Mouse (Mus musculus) midbrain, embryonic 15.5 days (tissue): Measurements from ENCODE around the gene Zfp65. TPM values are rescaled to one million over a fixed set of nuclear protein-coding genes. Genes with fewer than 3 reads are reported as not detected.
"Not testable (repeated sequence)": the region's sequence is repeated elsewhere in the genome, so short reads cannot be mapped to it uniquely, and the experiment has no call there.

Source experiments
- ATAC-seq: fragments of 200-750 bp; cut with Nextera tagmentation; replicated peaks from 2 replicates; pipeline ENCODE4 v1.8.0; 2017; ENCODE audit warnings: moderate TSS enrichment
- H3K27ac ChIP-seq: fragments of 300-500 bp; sonication (generic); 2 replicates; pipeline ENCODE4 v1.5.1; 2015; ENCODE audit warnings: mild to moderate bottlenecking, inconsistent platforms
- H3K27me3 ChIP-seq: fragments of 300-500 bp; sonication (generic); replicated peaks from 2 replicates; pipeline ENCODE4 v1.6.1; 2015; ENCODE audit warnings: inconsistent platforms
- H3K36me3 ChIP-seq: fragments of 300-500 bp; sonication (generic); replicated peaks from 2 replicates; pipeline ENCODE4 v1.6.1; 2015; ENCODE audit warnings: inconsistent platforms
- H3K4me1 ChIP-seq: fragments of 300-500 bp; sonication (generic); 2 replicates; pipeline ENCODE4 v1.6.1; 2015; ENCODE audit warnings: inconsistent platforms
- H3K4me2 ChIP-seq: fragments of 300-500 bp; sonication (generic); 2 replicates; pipeline ENCODE4 v1.6.1; 2015; ENCODE audit warnings: inconsistent platforms, mild to moderate bottlenecking, moderate library complexity
- H3K4me3 ChIP-seq: fragments of 300-500 bp; sonication (generic); 2 replicates; pipeline ENCODE4 v1.5.1; 2015; ENCODE audit warnings: mild to moderate bottlenecking, inconsistent platforms
- H3K9ac ChIP-seq: fragments of 300-500 bp; sonication (generic); 2 replicates; pipeline ENCODE4 v1.6.1; 2015; ENCODE audit warnings: mild to moderate bottlenecking, inconsistent platforms
- H3K9me3 ChIP-seq: fragments of 300-500 bp; sonication (generic); 2 replicates; pipeline ENCODE4 v1.6.1; 2016; ENCODE audit warnings: inconsistent platforms
- WGBS: fragments of 180-500 bp; shearing (Covaris S2); methylation state at CpG from one replicate; pipeline ENCODE4 v1.1.7; 2015; ENCODE audit warnings: mixed read lengths; 5-methylcytosine and 5-hydroxymethylcytosine counted together
- polyA plus RNA-seq: library from polyadenylated mRNA; unstranded; fragments of >200 nt; fragmentation: Nextera tagmentation; extraction: Ambion mirVana; gene quantifications from 2 replicates; pipeline ENCODE4 v1.2.1, GENCODE M21; 2015

Gene Zfp65
- polyA plus RNA-seq: 9.7 and 10.3 TPM in 2 replicates

DNA sequence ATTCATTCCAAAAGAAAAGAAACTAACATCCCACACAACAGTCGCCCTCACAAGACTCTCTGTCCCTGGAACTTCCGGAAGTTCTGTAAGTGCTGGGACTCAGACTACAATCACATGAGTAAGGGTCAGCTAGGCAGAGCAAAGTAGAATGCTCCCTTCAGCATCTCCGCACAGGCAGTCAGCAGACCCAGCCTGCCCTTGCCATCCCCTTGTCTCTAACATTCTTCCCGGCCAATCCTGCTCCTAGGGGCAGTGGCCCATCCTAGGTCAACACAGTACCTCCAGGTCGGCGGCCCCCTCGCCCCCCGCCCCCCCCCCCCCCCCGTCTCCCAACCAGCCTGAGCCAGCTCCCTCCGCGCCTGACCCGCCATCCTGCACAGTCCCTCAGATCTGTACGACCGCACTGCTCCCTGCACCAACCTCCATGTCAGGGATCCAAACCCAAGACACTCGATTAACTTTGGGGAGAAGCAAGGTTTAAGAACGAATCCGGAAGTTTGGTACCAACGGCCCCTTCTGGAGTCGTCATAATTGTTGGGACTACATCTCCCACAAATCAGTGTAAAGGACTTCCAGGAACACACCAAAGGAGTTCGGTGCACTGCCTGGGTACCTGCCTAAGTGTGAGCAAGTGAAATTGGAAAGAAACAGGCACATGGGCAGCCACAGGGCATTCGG, at the start of gene Zfp65:
Zfp65 (minus strand) TSS at position 533 of the 678 bp plus-strand sequence.
- Histone ChIP-seq H3K4me3 (peak within 1 kb of the TSS; percentile 58), H3K9ac (peak within 1 kb of the TSS; percentile 58), H3K4me2 (peak within 1 kb of the TSS; percentile 58), H3K36me3 (no peaks in the 10 kb centered on the region), H3K9me3 (no peaks in the 10 kb centered on the region), H3K27me3 (no peaks in the 10 kb centered on the region), H3K27ac (peak within 1 kb of the TSS; percentile 46; the same call in 1 of the 2 replicates), H3K4me1 (peaks cover 16% of the 10 kb centered on the region)
- ATAC-seq: peak; percentile 92
- WGBS: 4% methylated on average over 16 of the region's 21 CpGs

DNA sequence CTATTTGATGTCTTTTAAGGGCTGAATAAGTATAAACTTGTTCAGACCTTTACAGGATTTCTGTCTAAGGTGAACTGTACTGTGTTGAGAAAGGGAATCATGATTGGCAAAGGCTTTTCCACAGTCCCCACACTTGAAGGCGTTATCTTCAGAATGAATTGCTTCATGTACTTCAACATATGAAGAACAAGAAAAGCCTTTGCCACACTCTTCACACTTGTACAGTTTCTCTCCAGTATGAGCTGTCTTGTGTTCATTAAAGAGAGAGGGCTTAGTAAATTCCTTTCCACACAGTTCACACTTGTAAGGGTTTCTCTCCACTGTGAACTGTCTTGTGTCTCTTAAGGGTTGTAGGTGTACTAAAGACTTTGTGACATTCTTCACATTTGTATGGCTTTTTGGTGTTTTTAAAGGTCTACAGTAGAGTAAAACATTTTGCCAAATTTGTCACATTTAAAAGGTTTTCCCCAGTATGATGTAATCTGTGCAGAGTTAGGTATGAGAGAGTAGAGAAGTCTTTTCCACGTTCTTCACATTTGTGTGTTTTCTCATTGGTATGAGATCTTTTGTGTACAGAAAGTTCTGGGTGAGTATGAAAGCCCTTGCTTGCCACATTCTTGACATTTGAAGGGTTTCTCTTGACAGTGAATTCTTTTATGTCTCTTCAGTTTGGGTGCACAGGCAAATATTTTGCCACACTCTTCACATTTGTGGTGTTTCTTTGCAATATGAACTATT, 34.2 kb upstream of the Zfp65 start:
- H3K36me3 ChIP-seq: no peaks in the 10 kb centered on the region
- WGBS: 83% methylated on average over 2 of the region's 2 CpGs
- H3K27me3 ChIP-seq: no peaks in the 10 kb centered on the region
- no peaks in the 10 kb centered on the region for H3K4me1 ChIP-seq
- no peak overlapping the region for H3K27ac ChIP-seq
- no peak overlapping the region for H3K4me3 ChIP-seq
- no peak overlapping the region for H3K4me2 ChIP-seq
- H3K9me3 ChIP-seq: no peaks in the 10 kb centered on the region
- no peak overlapping the region for H3K9ac ChIP-seq
- ATAC-seq: no peak

DNA sequence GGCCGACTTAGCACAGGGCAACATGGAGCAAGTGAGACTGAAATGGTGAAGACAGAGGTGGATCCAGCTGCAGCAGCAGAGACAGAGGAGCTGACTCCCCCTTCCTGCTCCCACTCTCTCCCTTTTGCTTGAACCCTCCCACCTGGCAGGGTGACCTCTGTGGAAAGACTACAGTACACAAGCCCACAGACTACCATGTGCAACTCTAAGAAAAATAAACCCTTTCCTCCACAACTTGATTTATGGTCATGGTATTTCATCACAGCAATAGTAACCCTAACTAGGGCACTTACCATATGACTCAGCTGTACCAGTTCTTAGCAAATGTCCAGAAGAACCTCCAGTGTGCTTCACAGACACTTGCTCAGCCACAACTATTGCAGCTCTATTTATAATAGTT, 31.0 kb upstream of the Zfp65 start:
- Histone ChIP-seq H3K4me2 (no peak overlapping the region), H3K36me3 (no peaks in the 10 kb centered on the region), H3K9ac (no peak overlapping the region), H3K9me3 (no peaks in the 10 kb centered on the region), H3K4me1 (peaks cover 4% of the 10 kb centered on the region; the same call in 1 of the 2 replicates), H3K27me3 (no peaks in the 10 kb centered on the region), H3K4me3 (no peak overlapping the region), H3K27ac (no peak overlapping the region)
- 86% methylated on average over 1 of the region's 1 CpGs for WGBS
- ATAC-seq: no peak

DNA sequence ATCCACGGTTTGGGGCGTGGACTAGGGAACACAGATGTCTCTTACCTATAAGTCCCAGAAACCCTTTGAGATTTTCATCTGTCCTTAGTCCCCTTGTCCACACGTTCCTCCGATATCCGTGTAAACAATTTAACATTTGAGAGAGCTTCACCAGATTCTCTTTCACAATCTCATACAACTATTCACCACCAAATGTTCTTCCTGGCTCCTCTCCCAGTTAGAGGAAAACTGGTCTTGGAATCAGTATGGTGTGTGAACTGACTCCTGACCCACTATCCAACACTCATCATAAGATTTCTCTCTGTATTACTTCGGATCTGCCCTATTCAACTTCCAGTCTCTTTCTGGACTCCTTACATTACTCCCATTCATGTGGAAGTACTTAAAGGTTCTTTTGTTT, 26.8 kb upstream of the Zfp65 start:
- 84% methylated on average over 6 of the region's 6 CpGs for WGBS

DNA sequence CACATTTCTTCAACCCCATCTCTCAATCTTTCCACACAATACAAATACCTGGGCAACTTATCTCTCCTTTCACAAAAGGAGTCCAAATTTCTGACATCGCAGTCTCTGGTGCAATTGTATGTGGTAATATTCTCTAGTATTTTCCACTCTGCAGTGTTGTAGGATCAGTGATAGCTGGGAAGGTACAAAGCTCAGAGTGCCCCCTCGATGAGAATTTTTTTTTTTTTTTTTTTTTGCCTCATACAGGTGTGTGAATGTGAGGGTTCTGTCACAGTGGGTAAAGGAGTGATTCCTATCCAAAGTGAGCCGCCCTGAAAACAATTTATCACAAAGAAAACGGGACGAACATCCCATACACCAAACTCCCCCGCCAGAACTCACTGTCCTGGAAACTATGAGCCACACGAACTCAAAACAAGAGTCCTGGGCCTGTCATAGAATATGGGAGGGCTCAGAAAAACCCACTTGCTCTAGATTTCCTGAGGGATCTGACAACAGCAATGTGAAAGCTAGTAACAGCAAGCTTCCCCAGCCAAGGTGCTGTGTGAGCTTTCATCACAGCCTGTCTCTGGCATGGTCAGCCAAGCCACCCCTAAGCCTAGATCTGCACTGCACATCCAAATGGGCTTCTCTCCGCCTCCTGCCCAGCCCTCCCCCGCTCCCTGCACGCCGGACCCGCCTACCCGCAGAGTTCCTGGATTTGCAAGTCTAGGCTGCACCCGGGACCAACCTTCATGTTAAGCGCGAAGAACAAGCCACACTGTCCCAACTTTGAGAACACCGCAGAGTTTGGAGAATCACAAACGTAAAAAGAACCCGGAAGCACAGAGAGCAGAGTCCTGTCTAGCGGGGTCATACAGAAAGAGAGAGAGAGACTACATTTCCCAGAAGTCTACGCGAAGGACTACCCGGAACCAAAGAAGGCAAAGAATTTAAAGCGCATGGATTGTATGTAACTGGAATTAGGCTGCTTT, 25.6 kb upstream of the Zfp65 start, which contains the start of gene Zfp85:
Zfp85 (minus strand) TSS at position 896 of the 974 bp plus-strand sequence.
- peak within 1 kb of the TSS; percentile 69 for H3K4me3 ChIP-seq
- WGBS: 6% methylated on average over 24 of the region's 24 CpGs
- peak within 1 kb of the TSS; percentile 51 for H3K4me2 ChIP-seq
- H3K36me3 ChIP-seq: peaks cover 5% of the 10 kb centered on the region; the same call in 1 of the 2 replicates
- H3K27ac ChIP-seq: peak within 1 kb of the TSS; percentile 69
- no peaks in the 10 kb centered on the region for H3K9me3 ChIP-seq
- H3K27me3 ChIP-seq: no peaks in the 10 kb centered on the region
- H3K4me1 ChIP-seq: peaks cover 11% of the 10 kb centered on the region
- ATAC-seq: peak; percentile 98
- peak within 1 kb of the TSS; percentile 58 for H3K9ac ChIP-seq

More for the DNA sequence above, 26.8 kb upstream of the Zfp65 start:
- H3K4me2 ChIP-seq: peak overlapping the region; percentile 51
- H3K9ac ChIP-seq: no peak overlapping the region
- no peak overlapping the region for H3K27ac ChIP-seq
- peaks cover 11% of the 10 kb centered on the region for H3K4me1 ChIP-seq
- no peak for ATAC-seq
- no peaks in the 10 kb centered on the region for H3K9me3 ChIP-seq
- H3K4me3 ChIP-seq: no peak overlapping the region
- H3K27me3 ChIP-seq: no peaks in the 10 kb centered on the region
- peaks cover 5% of the 10 kb centered on the region; the same call in 1 of the 2 replicates for H3K36me3 ChIP-seq

DNA sequence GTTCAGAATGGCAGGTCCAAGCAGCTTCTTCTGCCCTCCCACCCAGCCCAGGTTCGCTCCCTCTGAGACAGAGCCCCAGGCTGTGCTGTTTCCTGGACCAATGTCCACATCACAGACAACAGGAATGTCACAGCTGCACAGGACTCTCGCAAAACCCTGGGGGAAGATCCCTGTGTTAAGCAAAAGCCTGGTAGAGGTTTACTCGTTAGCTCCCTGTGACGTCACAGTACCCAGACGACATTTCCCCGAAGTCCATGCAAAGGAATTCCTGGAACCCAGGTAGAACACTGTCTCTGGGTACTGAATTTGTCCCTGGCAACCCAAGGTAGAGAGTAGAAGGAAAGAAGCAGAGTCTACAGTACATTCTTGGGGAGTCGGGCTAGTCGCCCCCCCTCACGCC, 14.9 kb upstream of the Zfp65 start:
- no peak overlapping the region for H3K4me2 ChIP-seq
- H3K36me3 ChIP-seq: peaks cover 15% of the 10 kb centered on the region
- H3K4me3 ChIP-seq: no peak overlapping the region
- peaks cover 6% of the 10 kb centered on the region; the same call in 1 of the 2 replicates for H3K9me3 ChIP-seq
- H3K4me1 ChIP-seq: no peaks in the 10 kb centered on the region
- no peak overlapping the region for H3K9ac ChIP-seq
- no peak overlapping the region for H3K27ac ChIP-seq
- WGBS: 91% methylated on average over 9 of the region's 9 CpGs
- H3K27me3 ChIP-seq: no peaks in the 10 kb centered on the region
- no peak for ATAC-seq

DNA sequence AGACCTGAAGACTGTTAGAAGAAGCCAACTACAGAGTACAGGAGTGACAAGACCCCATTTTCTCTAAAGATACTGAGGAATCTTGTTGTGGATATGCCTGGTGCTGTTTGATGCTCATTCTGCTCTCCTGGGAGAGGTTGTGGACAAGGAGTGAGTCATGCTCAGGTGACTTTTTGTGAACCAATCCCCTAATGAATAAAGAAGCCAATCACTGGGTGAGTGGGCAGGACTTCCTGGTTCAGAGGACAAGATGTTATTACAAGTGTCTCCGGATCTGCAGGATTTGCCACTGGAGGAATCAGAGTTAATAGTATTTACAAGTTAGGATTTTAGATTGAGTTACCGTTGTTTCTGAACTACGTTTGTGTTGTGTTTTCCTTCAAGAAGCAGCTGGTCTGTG, 14.0 kb upstream of the Zfp65 start:
- Histone ChIP-seq H3K9ac (no peak overlapping the region), H3K4me1 (no peaks in the 10 kb centered on the region), H3K36me3 (peaks cover 6% of the 10 kb centered on the region), H3K4me2 (no peak overlapping the region), H3K27ac (no peak overlapping the region), H3K9me3 (no peaks in the 10 kb centered on the region), H3K27me3 (no peaks in the 10 kb centered on the region), H3K4me3 (no peak overlapping the region)
- ATAC-seq: no peak
- WGBS: 94% methylated on average over 3 of the region's 3 CpGs

DNA sequence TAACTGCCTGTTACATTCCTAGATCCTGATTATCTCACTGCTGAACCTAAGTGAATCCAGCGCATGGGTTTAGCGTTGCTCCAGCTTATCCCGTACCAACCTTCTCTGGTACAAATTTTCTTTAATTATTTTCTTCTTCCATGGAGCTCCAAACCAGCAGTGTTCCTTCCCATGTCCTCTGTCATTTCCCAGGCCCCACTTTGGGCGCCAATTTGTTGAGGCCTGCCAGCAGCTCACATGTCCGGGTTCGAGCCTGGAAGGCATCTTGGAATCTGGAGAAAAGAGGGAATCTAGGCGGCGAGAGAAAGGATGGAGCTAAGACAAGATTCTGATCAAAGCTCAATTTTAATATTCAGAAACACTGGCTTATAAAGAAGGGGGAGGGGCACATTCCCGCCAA, 5.4 kb upstream of the Zfp65 start:
- H3K27me3 ChIP-seq, H3K9me3 ChIP-seq, H3K4me2 ChIP-seq, H3K4me3 ChIP-seq, H3K9ac ChIP-seq, H3K4me1 ChIP-seq, H3K27ac ChIP-seq, H3K36me3 ChIP-seq, ATAC-seq: not testable (repeated sequence)
- 93% methylated on average over 9 of the region's 9 CpGs for WGBS

DNA sequence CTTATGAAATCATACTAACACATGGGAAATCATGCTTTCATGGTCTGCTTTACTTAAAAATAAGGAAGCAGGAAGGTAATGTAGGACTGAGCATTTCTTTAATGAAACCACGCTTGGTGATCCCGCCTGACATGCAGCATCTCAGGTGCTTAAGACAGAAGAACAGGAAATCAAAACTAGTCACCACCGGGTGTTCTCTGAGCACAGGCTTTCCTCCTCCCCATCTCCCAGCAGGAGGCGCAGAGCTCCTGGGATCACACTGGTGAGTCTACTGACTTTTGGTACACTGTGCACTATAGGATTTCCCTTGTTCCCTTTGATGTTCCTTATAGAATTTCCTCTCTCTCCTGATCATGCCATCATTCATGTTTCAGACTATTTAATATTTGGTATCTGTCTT, 468 bp upstream of the Zfp65 start:
- H3K9ac ChIP-seq: peak overlapping the region; percentile 58
- not testable (repeated sequence) for H3K27me3 ChIP-seq, H3K36me3 ChIP-seq, H3K9me3 ChIP-seq
- H3K4me2 ChIP-seq: peak overlapping the region; percentile 58
- 50% methylated on average over 4 of the region's 4 CpGs for WGBS
- peaks cover 16% of the 10 kb centered on the region for H3K4me1 ChIP-seq
- peak; percentile 75 for ATAC-seq
- peak overlapping the region; percentile 58 for H3K4me3 ChIP-seq
- H3K27ac ChIP-seq: 0 out of 2 replicates have a peak overlapping the region, but pooled peaks have one; percentile 46

DNA sequence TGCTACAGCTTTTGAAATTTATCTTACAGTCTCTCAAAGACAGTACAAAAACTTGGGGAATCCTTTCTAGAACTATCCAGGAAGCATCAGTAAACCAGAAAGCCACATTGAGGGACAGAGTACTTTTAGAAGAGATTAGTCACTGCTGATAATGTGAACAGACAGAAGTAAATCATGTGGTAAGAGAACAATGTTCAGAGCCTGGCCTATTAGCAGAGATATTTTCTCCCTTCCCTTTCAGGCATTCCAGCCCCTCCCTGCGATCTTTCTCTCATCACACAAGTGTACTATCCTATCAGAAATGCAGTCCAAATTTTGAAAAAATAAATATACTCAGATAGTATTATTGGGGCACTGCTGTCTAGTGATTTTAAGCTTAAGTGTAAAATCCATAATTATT, 867 bp downstream of the Zfp65 start:
- Histone ChIP-seq H3K4me3 (peak overlapping the region; percentile 58), H3K9ac (0 out of 2 replicates have a peak overlapping the region, but pooled peaks have one; percentile 1), H3K27me3 (no peaks in the 10 kb centered on the region), H3K27ac (no peak overlapping the region), H3K4me1 (peaks cover 21% of the 10 kb centered on the region), H3K36me3 (no peaks in the 10 kb centered on the region), H3K9me3 (no peaks in the 10 kb centered on the region), H3K4me2 (peak overlapping the region; percentile 58)
- WGBS: 94% methylated on average over 1 of the region's 1 CpGs
- no peak for ATAC-seq

DNA sequence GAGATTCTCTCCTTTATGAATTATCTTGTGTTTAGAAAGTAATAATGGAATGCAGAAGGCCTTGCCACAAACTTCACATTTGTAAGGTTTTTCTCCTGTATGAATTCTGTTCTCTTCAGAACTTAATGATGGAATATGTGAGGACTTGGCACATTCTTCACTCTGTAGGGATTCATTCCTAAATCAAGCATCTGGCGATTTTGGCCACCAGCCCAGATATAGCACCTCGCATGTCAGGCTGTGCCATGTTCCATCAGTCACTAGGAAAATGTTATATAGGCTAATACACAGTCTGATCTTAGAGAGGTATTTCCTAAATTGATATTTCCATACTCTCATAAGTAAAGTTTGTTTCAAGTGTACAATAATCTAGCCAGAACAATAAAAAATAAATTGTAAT, 3.6 kb downstream of the Zfp65 start:
- not testable (repeated sequence) for ATAC-seq, H3K27me3 ChIP-seq, H3K36me3 ChIP-seq, H3K4me3 ChIP-seq, H3K4me2 ChIP-seq, H3K9me3 ChIP-seq, H3K27ac ChIP-seq, H3K9ac ChIP-seq
- peaks cover 24% of the 10 kb centered on the region for H3K4me1 ChIP-seq
- WGBS: 85% methylated on average over 2 of the region's 2 CpGs
